Mouse (Mus musculus) limb, embryonic 13.5 days (tissue): ENCODE results near the gene Ift81. TPM values are rescaled to one million over a fixed set of nuclear protein-coding genes. Genes with fewer than 3 reads are reported as not detected.

Experiments
- ATAC-seq: fragments of 200-750 bp; cut with Nextera tagmentation; 2 replicates; pipeline ENCODE4 v1.8.0; 2017; ENCODE audit warnings: low read depth, moderate number of reproducible peaks, moderate TSS enrichment; ENCODE audit not compliant: low FRiP score
- H3K27ac ChIP-seq: fragments of 300-500 bp; sonication (generic); 2 replicates; pipeline ENCODE4 v1.5.1; 2015; ENCODE audit warnings: inconsistent platforms, mild to moderate bottlenecking, moderate library complexity
- H3K27me3 ChIP-seq: fragments of 300-500 bp; sonication (generic); 2 replicates; pipeline ENCODE4 v1.6.1; 2015; ENCODE audit warnings: mild to moderate bottlenecking, inconsistent platforms
- H3K36me3 ChIP-seq: fragments of 300-500 bp; sonication (generic); 2 replicates; pipeline ENCODE4 v1.6.1; 2015; ENCODE audit warnings: inconsistent platforms, mild to moderate bottlenecking, moderate library complexity
- H3K4me1 ChIP-seq: fragments of 300-500 bp; sonication (generic); 2 replicates; pipeline ENCODE4 v1.6.1; 2015; ENCODE audit warnings: inconsistent platforms
- H3K4me2 ChIP-seq: fragments of 300-500 bp; sonication (generic); replicated peaks from 2 replicates; pipeline ENCODE4 v1.6.1; 2015; ENCODE audit warnings: inconsistent platforms, mild to moderate bottlenecking, moderate library complexity
- H3K4me3 ChIP-seq: fragments of 300-500 bp; sonication (generic); 2 replicates; pipeline ENCODE4 v1.5.1; 2015; ENCODE audit warnings: moderate library complexity, mild to moderate bottlenecking, inconsistent platforms
- H3K9ac ChIP-seq: fragments of 300-500 bp; sonication (generic); 2 replicates; pipeline ENCODE4 v1.6.1; 2015; ENCODE audit warnings: mild to moderate bottlenecking, inconsistent platforms
- H3K9me3 ChIP-seq: fragments of 300-500 bp; sonication (generic); 2 replicates; pipeline ENCODE4 v1.6.1; 2016; ENCODE audit warnings: inconsistent platforms
- WGBS: fragments of 180-500 bp; shearing (Covaris S2); methylation state at CpG from one replicate; pipeline ENCODE4 v1.1.7; 2015; 5-methylcytosine and 5-hydroxymethylcytosine counted together
- polyA plus RNA-seq: library from polyadenylated mRNA; unstranded; fragments of >200 nt; fragmentation: Nextera tagmentation; extraction: Ambion mirVana; gene quantifications from 2 replicates; pipeline ENCODE4 v1.2.1, GENCODE M21; 2015

Gene Ift81
- polyA plus RNA-seq, 1 experiment from 2014 or later = 50.7 TPM

GRCm38 (mm10) chr5:122520254-122521129 lies 93.8 kb downstream of the Ift81 start:
- H3K9ac ChIP-seq = no peak overlapping the region
- no peak overlapping the region for H3K4me2 ChIP-seq
- no peaks in the 10 kb centered on the region for H3K9me3 ChIP-seq
- H3K4me1 ChIP-seq = peaks cover 25% of the 10 kb centered on the region
- H3K36me3 ChIP-seq = no peaks in the 10 kb centered on the region
- H3K4me3 ChIP-seq = no peak overlapping the region
- no peak overlapping the region for H3K27ac ChIP-seq
- no peaks in the 10 kb centered on the region for H3K27me3 ChIP-seq
- WGBS = 53% methylated on average over 23 of the region's 23 CpGs
- ATAC-seq = no peak

GRCm38 (mm10) chr5:122519043-122519660 lies 95.2 kb downstream of the Ift81 start:
- WGBS = 31% methylated on average over 7 of the region's 7 CpGs
- peak overlapping the region; percentile 33; the same call in 1 of the 2 replicates for H3K27ac ChIP-seq
- ATAC-seq = no peak
- H3K36me3 ChIP-seq = no peaks in the 10 kb centered on the region
- no peaks in the 10 kb centered on the region for H3K27me3 ChIP-seq
- peak overlapping the region; percentile 31; the same call in 1 of the 2 replicates for H3K9ac ChIP-seq
- peaks cover 26% of the 10 kb centered on the region for H3K4me1 ChIP-seq
- no peaks in the 10 kb centered on the region for H3K9me3 ChIP-seq
- no peak overlapping the region for H3K4me3 ChIP-seq
- no peak overlapping the region for H3K4me2 ChIP-seq

- no peaks in the 10 kb centered on the region for H3K36me3 ChIP-seq
- H3K9ac ChIP-seq = no peak overlapping the region
- 36% methylated on average over 8 of the region's 8 CpGs for WGBS
- ATAC-seq = no peak
- H3K4me3 ChIP-seq = no peak overlapping the region
- H3K4me1 ChIP-seq = peaks cover 33% of the 10 kb centered on the region
- no peaks in the 10 kb centered on the region for H3K9me3 ChIP-seq
- no peak overlapping the region for H3K4me2 ChIP-seq
- H3K27ac ChIP-seq = no peak overlapping the region
- H3K27me3 ChIP-seq = no peaks in the 10 kb centered on the region
Measured at GRCm38 (mm10) chr5:122518247-122518646, 96.1 kb downstream of the Ift81 start.

- Histone ChIP-seq H3K27me3 (no peaks in the 10 kb centered on the region), H3K4me1 (peaks cover 38% of the 10 kb centered on the region), H3K27ac (no peak overlapping the region), H3K36me3 (no peaks in the 10 kb centered on the region), H3K9me3 (no peaks in the 10 kb centered on the region), H3K4me3 (no peak overlapping the region), H3K9ac (no peak overlapping the region), H3K4me2 (no peak overlapping the region)
- no peak for ATAC-seq
- WGBS = 87% methylated on average over 5 of the region's 5 CpGs
Measured at GRCm38 (mm10) chr5:122516901-122517300, 97.4 kb downstream of the Ift81 start.

GRCm38 (mm10) chr5:122516029-122516730 lies 98.1 kb downstream of the Ift81 start:
- Histone ChIP-seq H3K27me3 (no peaks in the 10 kb centered on the region), H3K9ac (no peak overlapping the region), H3K4me1 (peaks cover 43% of the 10 kb centered on the region), H3K4me3 (no peak overlapping the region), H3K36me3 (no peaks in the 10 kb centered on the region), H3K4me2 (no peak overlapping the region), H3K9me3 (no peaks in the 10 kb centered on the region), H3K27ac (no peak overlapping the region)
- 83% methylated on average over 11 of the region's 11 CpGs for WGBS
- no peak for ATAC-seq

GRCm38 (mm10) chr5:122514127-122514521 lies 100.2 kb downstream of the Ift81 start:
- 28% methylated on average over 8 of the region's 8 CpGs for WGBS
- no peaks in the 10 kb centered on the region for H3K27me3 ChIP-seq
- no peak overlapping the region for H3K9ac ChIP-seq
- no peak for ATAC-seq
- no peak overlapping the region for H3K4me3 ChIP-seq
- H3K4me2 ChIP-seq = peak overlapping the region; percentile 46
- H3K9me3 ChIP-seq = no peaks in the 10 kb centered on the region
- no peak overlapping the region for H3K27ac ChIP-seq
- H3K4me1 ChIP-seq = peaks cover 44% of the 10 kb centered on the region
- H3K36me3 ChIP-seq = no peaks in the 10 kb centered on the region

GRCm38 (mm10) chr5:122513421-122514126 lies 100.7 kb downstream of the Ift81 start:
- H3K9ac ChIP-seq = no peak overlapping the region
- H3K27me3 ChIP-seq = no peaks in the 10 kb centered on the region
- peak overlapping the region; percentile 46 for H3K4me2 ChIP-seq
- H3K27ac ChIP-seq = no peak overlapping the region
- H3K36me3 ChIP-seq = no peaks in the 10 kb centered on the region
- H3K9me3 ChIP-seq = no peaks in the 10 kb centered on the region
- no peak overlapping the region for H3K4me3 ChIP-seq
- WGBS = 44% methylated on average over 23 of the region's 23 CpGs
- ATAC-seq = 0 out of 2 replicates have a peak, but pooled peaks have one; percentile 20
- peaks cover 38% of the 10 kb centered on the region for H3K4me1 ChIP-seq

GRCm38 (mm10) chr5:122512011-122512410 lies 102.3 kb downstream of the Ift81 start:
- no peaks in the 10 kb centered on the region for H3K9me3 ChIP-seq
- H3K36me3 ChIP-seq = no peaks in the 10 kb centered on the region
- H3K4me3 ChIP-seq = no peak overlapping the region
- no peak for ATAC-seq
- H3K9ac ChIP-seq = no peak overlapping the region
- no peak overlapping the region for H3K27ac ChIP-seq
- WGBS = 68% methylated on average over 6 of the region's 6 CpGs
- H3K4me2 ChIP-seq = no peak overlapping the region
- no peaks in the 10 kb centered on the region for H3K27me3 ChIP-seq
- H3K4me1 ChIP-seq = peaks cover 33% of the 10 kb centered on the region

- Histone ChIP-seq H3K27ac (no peak overlapping the region), H3K4me1 (peaks cover 33% of the 10 kb centered on the region), H3K9me3 (no peaks in the 10 kb centered on the region), H3K36me3 (no peaks in the 10 kb centered on the region), H3K27me3 (no peaks in the 10 kb centered on the region), H3K4me2 (no peak overlapping the region), H3K9ac (no peak overlapping the region), H3K4me3 (no peak overlapping the region)
- WGBS = 52% methylated on average over 9 of the region's 9 CpGs
- no peak for ATAC-seq
Measured at GRCm38 (mm10) chr5:122511405-122511804, 102.9 kb downstream of the Ift81 start.

GRCm38 (mm10) chr5:122510651-122511157 lies 103.6 kb downstream of the Ift81 start:
- Histone ChIP-seq H3K9me3 (no peaks in the 10 kb centered on the region), H3K27ac (no peak overlapping the region), H3K4me3 (no peak overlapping the region), H3K4me1 (peaks cover 33% of the 10 kb centered on the region), H3K27me3 (no peaks in the 10 kb centered on the region), H3K36me3 (no peaks in the 10 kb centered on the region), H3K4me2 (no peak overlapping the region), H3K9ac (no peak overlapping the region)
- WGBS = 70% methylated on average over 17 of the region's 17 CpGs
- ATAC-seq = no peak

GRCm38 (mm10) chr5:122509608-122510007 lies 104.7 kb downstream of the Ift81 start:
- H3K27ac ChIP-seq = no peak overlapping the region
- 44% methylated on average over 7 of the region's 7 CpGs for WGBS

More at GRCm38 (mm10) chr5:122509608-122510007, 104.7 kb downstream of the Ift81 start:
- Histone ChIP-seq H3K27me3 (no peaks in the 10 kb centered on the region), H3K4me1 (peaks cover 33% of the 10 kb centered on the region), H3K9ac (no peak overlapping the region), H3K4me3 (no peak overlapping the region), H3K9me3 (no peaks in the 10 kb centered on the region), H3K4me2 (no peak overlapping the region), H3K36me3 (no peaks in the 10 kb centered on the region)
- ATAC-seq = no peak
